Mouse (Mus musculus) bone marrow macrophage, adult 2 months (primary cell): ENCODE results near the gene Jarid2.

Experiments used
- CTCF ChIP-seq: IDR thresholded peaks from 2 replicates; pipeline ENCODE4 v1.5.1; 2012; ENCODE audit warnings: low read depth, mild to moderate bottlenecking, low read length, moderate library complexity
- POLR2A ChIP-seq: IDR thresholded peaks from 2 replicates; pipeline ENCODE4 v1.6.1; 2012; ENCODE audit warnings: mild to moderate bottlenecking, low read depth, low read length, borderline replicate concordance

DNA sequence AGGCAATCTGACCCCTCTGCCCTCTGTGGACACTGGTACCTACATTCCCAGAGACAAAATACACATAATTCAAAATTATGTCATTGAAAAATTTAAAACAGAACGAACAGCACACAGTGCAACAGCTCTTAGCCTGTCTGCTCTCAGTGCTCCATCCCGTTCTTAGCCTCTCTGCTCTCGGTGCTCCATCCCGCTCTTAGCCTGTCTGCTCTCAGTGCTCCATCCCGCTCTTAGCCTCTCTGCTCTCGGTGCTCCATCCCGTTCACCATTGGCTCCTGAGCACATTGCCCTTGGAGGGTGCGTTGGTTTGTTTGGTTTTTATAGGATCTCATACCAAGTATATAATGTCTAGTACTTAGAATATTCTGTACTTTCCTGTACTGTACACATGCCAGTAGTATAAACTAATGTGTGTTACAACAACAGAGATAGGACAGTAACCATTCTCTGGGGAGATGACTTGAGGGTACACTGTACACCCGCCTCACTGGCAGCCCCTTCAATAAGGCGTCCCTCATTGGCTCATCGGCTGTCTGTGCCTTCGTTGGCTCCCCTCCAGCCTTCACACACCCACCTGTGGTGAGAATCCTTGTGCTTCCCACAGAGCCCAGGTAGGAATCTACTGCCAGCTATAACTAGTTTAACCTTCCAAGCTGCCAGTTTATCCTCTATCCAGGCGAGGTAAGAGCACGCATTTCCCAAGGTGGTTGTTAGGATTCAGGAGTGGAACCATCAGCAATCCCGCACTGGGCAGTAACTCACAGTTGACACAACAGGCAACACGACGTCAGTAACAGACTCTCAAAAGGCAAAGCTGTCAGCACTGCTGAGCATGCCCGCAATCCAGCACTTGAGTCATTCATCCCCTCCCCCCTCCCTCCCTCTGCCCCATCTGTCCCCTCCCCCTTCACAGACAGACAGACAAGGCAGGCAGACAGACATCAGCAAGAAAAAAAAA lies 203.3 kb downstream of the Jarid2 start:
- TF ChIP-seq POLR2A (no peak), CTCF (no peak)
